Mouse (Mus musculus) limb, embryonic 14.5 days (tissue): ENCODE measurements at regions not wholly inside any gene's neighbourhood (a gene's known extent, or its start where the extent isn't known, plus 50 kb on each side); places are given as distances from the start of the nearest gene placed in this dataset.

Experiments used
- ATAC-seq: fragments of 200-750 bp; cut with Nextera tagmentation; 2 replicates; pipeline ENCODE4 v1.8.0; 2017; ENCODE audit warnings: low read depth, moderate number of reproducible peaks, moderate TSS enrichment; ENCODE audit not compliant: low FRiP score
- DNase-seq: peaks from one replicate; pipeline ENCODE4 v3.0.0-alpha.2; 2015; ENCODE audit warnings: low spot score
- H3K27ac ChIP-seq: fragments of 300-500 bp; sonication (generic); replicated peaks from 2 replicates; pipeline ENCODE4 v1.5.1; 2014; ENCODE audit warnings: low read depth, mild to moderate bottlenecking, low read length, moderate library complexity, mixed read lengths
- H3K27me3 ChIP-seq: fragments of 300-500 bp; sonication (generic); 2 replicates; pipeline ENCODE4 v1.6.1; 2014; ENCODE audit warnings: low read length, mixed read lengths; ENCODE audit not compliant: control insufficient read depth, insufficient read depth
- H3K36me3 ChIP-seq: fragments of 300-500 bp; sonication (generic); 2 replicates; pipeline ENCODE4 v1.6.1; 2014; ENCODE audit warnings: mild to moderate bottlenecking, low read length, moderate library complexity, mixed read lengths; ENCODE audit not compliant: control insufficient read depth, insufficient read depth
- H3K4me1 ChIP-seq: fragments of 300-500 bp; sonication (generic); 2 replicates; pipeline ENCODE4 v1.6.1; 2014; ENCODE audit warnings: antibody characterized with exemption, low read length, mixed read lengths; ENCODE audit not compliant: control insufficient read depth, insufficient read depth
- H3K4me2 ChIP-seq: fragments of 300-500 bp; sonication (generic); replicated peaks from 2 replicates; pipeline ENCODE4 v1.6.1; 2014; ENCODE audit warnings: low read depth, mild to moderate bottlenecking, low read length, moderate library complexity; ENCODE audit not compliant: severe bottlenecking
- H3K4me3 ChIP-seq: fragments of 300-500 bp; sonication (generic); replicated peaks from 2 replicates; pipeline ENCODE4 v1.5.1; 2014; ENCODE audit warnings: low read length
- H3K9ac ChIP-seq: fragments of 300-500 bp; sonication (generic); 2 replicates; pipeline ENCODE4 v1.6.1; 2014; ENCODE audit warnings: mild to moderate bottlenecking, low read depth, low read length, moderate library complexity; ENCODE audit not compliant: severe bottlenecking
- H3K9me3 ChIP-seq: fragments of 300-500 bp; sonication (generic); 2 replicates; pipeline ENCODE4 v1.6.1; 2016; ENCODE audit warnings: low read length; ENCODE audit not compliant: control insufficient read depth
- POLR2A ChIP-seq: fragments of 200-500 bp; IDR thresholded peaks from 2 replicates; pipeline ENCODE4 v1.8.0; 2012; ENCODE audit warnings: inconsistent platforms, mild to moderate bottlenecking, moderate library complexity, borderline replicate concordance; ENCODE audit not compliant: insufficient read depth, insufficient read length; ENCODE audit errors: extremely low read depth
- whole genome bisulfite sequencing: fragments of 180-500 bp; shearing (Covaris S2); extraction: QIAGEN DNeasy Blood & Tissue Kit; methylation state at CpG from one replicate; pipeline ENCODE4 v1.1.7; 2014; 5-methylcytosine and 5-hydroxymethylcytosine counted together

GRCm38 (mm10) chr13:102586215-102586614 is 107.1 kb upstream of the Cd180 start:
- Histone ChIP-seq H3K9ac (no peak overlapping the region), H3K27ac (no peak overlapping the region), H3K4me3 (no peak overlapping the region), H3K4me1 (peaks cover 18% of the 10 kb centered on the region; the same call in 1 of the 2 replicates), H3K27me3 (no peaks in the 10 kb centered on the region), H3K36me3 (no peaks in the 10 kb centered on the region), H3K4me2 (no peak overlapping the region), H3K9me3 (no peaks in the 10 kb centered on the region)
- no peak for ATAC-seq
- no peak for DNase-seq
- no peak for TF ChIP-seq POLR2A
- 70% methylated on average over 5 of the region's 6 CpGs for WGBS

- Histone ChIP-seq H3K4me2 (peak overlapping the region; percentile 20), H3K27ac (no peak overlapping the region), H3K27me3 (no peaks in the 10 kb centered on the region), H3K36me3 (no peaks in the 10 kb centered on the region), H3K4me1 (peaks cover 18% of the 10 kb centered on the region), H3K4me3 (0 out of 2 replicates have a peak overlapping the region, but pooled peaks have one; percentile 6), H3K9ac (no peak overlapping the region), H3K9me3 (no peaks in the 10 kb centered on the region)
- no peak for TF ChIP-seq POLR2A
- ATAC-seq = peak; percentile 85
- peak; percentile 52 for DNase-seq
- WGBS = 20% methylated on average over 18 of the region's 18 CpGs
These were observed 103.5 kb upstream of the Cd180 start for GRCm38 (mm10) chr13:102589680-102590435.

- H3K4me1 ChIP-seq = peaks cover 18% of the 10 kb centered on the region
- no peak for TF ChIP-seq POLR2A
- no peaks in the 10 kb centered on the region for H3K36me3 ChIP-seq
- H3K9ac ChIP-seq = no peak overlapping the region
- no peak overlapping the region for H3K4me3 ChIP-seq
- no peak for DNase-seq
- H3K27me3 ChIP-seq = no peaks in the 10 kb centered on the region
- no peak overlapping the region for H3K27ac ChIP-seq
- H3K4me2 ChIP-seq = no peak overlapping the region
- no peaks in the 10 kb centered on the region for H3K9me3 ChIP-seq
- ATAC-seq = no peak
- 65% methylated on average over 4 of the region's 4 CpGs for WGBS
These were observed 101.4 kb upstream of the Cd180 start for GRCm38 (mm10) chr13:102591803-102592537.

DNA sequence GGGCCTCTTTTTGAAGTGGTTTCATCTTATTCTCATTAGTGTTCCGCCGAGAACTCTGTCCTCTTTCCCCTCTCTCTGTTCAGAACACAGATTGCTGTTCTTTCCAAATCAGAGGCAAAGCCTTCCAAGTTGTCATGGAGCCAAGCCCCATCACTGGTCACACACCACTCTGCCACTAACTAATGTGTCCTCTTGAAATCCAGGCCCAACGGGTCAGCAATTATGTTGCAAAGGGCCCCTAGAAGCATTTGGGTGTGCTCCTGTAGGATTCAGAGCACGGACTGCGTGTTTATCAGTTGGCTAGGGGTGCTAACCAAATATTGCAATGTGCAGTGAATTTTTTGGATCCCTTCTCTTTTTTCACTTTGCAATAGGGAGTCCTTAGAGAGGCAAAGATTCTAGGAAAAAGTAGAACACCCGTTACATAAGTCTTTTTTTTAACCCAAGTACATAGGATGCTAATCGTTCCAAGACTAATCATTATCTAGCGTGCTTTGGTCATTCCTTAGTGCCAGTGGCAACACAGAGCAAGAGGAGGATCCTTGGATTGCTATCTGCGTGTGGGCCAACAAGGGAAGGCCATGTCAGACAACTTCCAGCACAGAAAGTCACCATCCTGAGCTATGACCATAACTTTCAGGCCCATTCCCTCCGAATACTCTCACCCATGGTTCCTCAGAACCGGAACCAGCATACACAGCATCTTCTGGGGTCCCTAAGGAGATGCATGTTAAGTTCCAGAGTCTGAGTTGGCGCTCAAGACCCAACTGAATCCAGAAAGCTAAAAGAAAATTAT is 99.8 kb upstream of the Cd180 start:
- ATAC-seq = no peak

DNA sequence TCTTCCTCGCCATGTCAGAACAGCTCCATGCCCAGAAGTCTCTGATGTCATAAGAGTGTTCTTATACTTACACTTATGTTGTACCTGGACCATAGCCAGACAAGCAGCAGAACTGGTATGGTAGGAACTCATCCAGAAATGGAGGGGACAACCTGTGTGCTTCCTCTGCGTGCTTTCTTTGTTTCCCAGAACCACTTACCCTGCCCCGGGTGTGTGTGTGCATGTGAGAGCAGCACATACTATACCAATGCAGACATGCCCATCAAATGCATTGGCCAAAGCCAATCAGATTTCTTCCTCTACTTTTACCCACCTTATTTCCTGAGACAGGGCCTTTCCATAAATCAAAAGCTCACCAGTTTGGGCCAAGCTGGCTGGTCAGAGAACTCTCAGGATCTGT is 99.2 kb upstream of the Cd180 start:
- Histone ChIP-seq H3K36me3 (no peaks in the 10 kb centered on the region), H3K27ac (no peak overlapping the region), H3K4me3 (no peak overlapping the region), H3K4me1 (peaks cover 18% of the 10 kb centered on the region), H3K9me3 (no peaks in the 10 kb centered on the region), H3K9ac (no peak overlapping the region), H3K4me2 (no peak overlapping the region), H3K27me3 (no peaks in the 10 kb centered on the region)
- no peak for DNase-seq
- no peak for TF ChIP-seq POLR2A
- WGBS = 88% methylated on average over 3 of the region's 3 CpGs
- no peak for ATAC-seq

More for the DNA sequence above, 99.8 kb upstream of the Cd180 start:
- H3K4me1 ChIP-seq = peaks cover 18% of the 10 kb centered on the region
- no peak overlapping the region for H3K9ac ChIP-seq
- H3K4me2 ChIP-seq = no peak overlapping the region
- TF ChIP-seq POLR2A = no peak
- no peak for DNase-seq
- 90% methylated on average over 12 of the region's 12 CpGs for WGBS
- H3K27ac ChIP-seq = no peak overlapping the region
- H3K4me3 ChIP-seq = no peak overlapping the region
- H3K36me3 ChIP-seq = no peaks in the 10 kb centered on the region
- H3K9me3 ChIP-seq = no peaks in the 10 kb centered on the region
- H3K27me3 ChIP-seq = no peaks in the 10 kb centered on the region
